Mouse (Mus musculus) embryonic facial prominence, embryonic 15.5 days (tissue): ENCODE measurements around the gene Slc43a3. TPM values are rescaled to one million over a fixed set of nuclear protein-coding genes. Genes with fewer than 3 reads are reported as not detected.
"Not testable (repeated sequence)": the region's sequence is repeated elsewhere in the genome, so short reads cannot be mapped to it uniquely, and the experiment has no call there.

ENCODE experiments used
- ATAC-seq: fragments of 200-750 bp; cut with Nextera tagmentation; 2 replicates; pipeline ENCODE4 v1.8.0; 2017; ENCODE audit warnings: low read depth, moderate TSS enrichment; ENCODE audit not compliant: insufficient number of reproducible peaks, low FRiP score, low TSS enrichment
- H3K27ac ChIP-seq: fragments of 300-500 bp; sonication (generic); replicated peaks from 2 replicates; pipeline ENCODE4 v1.5.1; 2015; ENCODE audit warnings: mild to moderate bottlenecking, inconsistent platforms
- H3K27me3 ChIP-seq: fragments of 300-500 bp; sonication (generic); 2 replicates; pipeline ENCODE4 v1.6.1; 2015; ENCODE audit warnings: inconsistent platforms
- H3K36me3 ChIP-seq: fragments of 300-500 bp; sonication (generic); 2 replicates; pipeline ENCODE4 v1.6.1; 2015; ENCODE audit warnings: mild to moderate bottlenecking, inconsistent platforms
- H3K4me1 ChIP-seq: fragments of 300-500 bp; sonication (generic); 2 replicates; pipeline ENCODE4 v1.6.1; 2015; ENCODE audit warnings: inconsistent platforms
- H3K4me2 ChIP-seq: fragments of 300-500 bp; sonication (generic); replicated peaks from 2 replicates; pipeline ENCODE4 v1.6.1; 2015; ENCODE audit warnings: mild to moderate bottlenecking, inconsistent platforms
- H3K4me3 ChIP-seq: fragments of 300-500 bp; sonication (generic); replicated peaks from 2 replicates; pipeline ENCODE4 v1.5.1; 2015; ENCODE audit warnings: mild to moderate bottlenecking, inconsistent platforms
- H3K9ac ChIP-seq: fragments of 300-500 bp; sonication (generic); 2 replicates; pipeline ENCODE4 v1.6.1; 2015; ENCODE audit warnings: inconsistent platforms
- H3K9me3 ChIP-seq: fragments of 300-500 bp; sonication (generic); replicated peaks from 2 replicates; pipeline ENCODE4 v1.6.1; 2016; ENCODE audit warnings: inconsistent platforms
- WGBS: fragments of 180-500 bp; shearing (Covaris S2); methylation state at CpG from one replicate; pipeline ENCODE4 v1.1.7; 2015; 5-methylcytosine and 5-hydroxymethylcytosine counted together
- polyA plus RNA-seq: library from polyadenylated mRNA; unstranded; fragments of >200 nt; fragmentation: Nextera tagmentation; extraction: Ambion mirVana; gene quantifications from 2 replicates; pipeline ENCODE4 v1.2.1, GENCODE M21; 2015

The Slc43a3 gene
- polyA plus RNA-seq = 31.3 and 31.7 TPM in 2 replicates

- 18% methylated on average over 38 of the region's 38 CpGs for WGBS
These were observed at the start of gene Slc43a3 for GRCm38 (mm10) chr2:84936474-84937429. Slc43a3 (plus strand) TSS chr2:84936579.

GRCm38 (mm10) chr2:84886821-84887281, 49.5 kb upstream of the Slc43a3 start:
- Histone ChIP-seq H3K36me3 (no peaks in the 10 kb centered on the region), H3K9me3 (no peaks in the 10 kb centered on the region), H3K4me3 (peak overlapping the region; percentile 60), H3K4me2 (peak overlapping the region; percentile 80), H3K27me3 (peaks cover 84% of the 10 kb centered on the region), H3K9ac (no peak overlapping the region), H3K27ac (no peak overlapping the region), H3K4me1 (peaks cover 48% of the 10 kb centered on the region)
- peak; percentile 36; the same call in 1 of the 2 replicates for ATAC-seq
- WGBS = under 1% methylated on average over 39 of the region's 39 CpGs

More at GRCm38 (mm10) chr2:84936474-84937429, at the start of gene Slc43a3:
- Histone ChIP-seq H3K36me3 (no peaks in the 10 kb centered on the region), H3K27me3 (no peaks in the 10 kb centered on the region), H3K9ac (no peak within 1 kb of the TSS; the same call in 1 of the 2 replicates), H3K27ac (peak within 1 kb of the TSS; percentile 65; the same call in 1 of the 2 replicates), H3K9me3 (no peaks in the 10 kb centered on the region), H3K4me2 (peak within 1 kb of the TSS; percentile 61), H3K4me3 (peak within 1 kb of the TSS; percentile 52), H3K4me1 (peaks cover 17% of the 10 kb centered on the region)
- peak; percentile 91 for ATAC-seq

DNA sequence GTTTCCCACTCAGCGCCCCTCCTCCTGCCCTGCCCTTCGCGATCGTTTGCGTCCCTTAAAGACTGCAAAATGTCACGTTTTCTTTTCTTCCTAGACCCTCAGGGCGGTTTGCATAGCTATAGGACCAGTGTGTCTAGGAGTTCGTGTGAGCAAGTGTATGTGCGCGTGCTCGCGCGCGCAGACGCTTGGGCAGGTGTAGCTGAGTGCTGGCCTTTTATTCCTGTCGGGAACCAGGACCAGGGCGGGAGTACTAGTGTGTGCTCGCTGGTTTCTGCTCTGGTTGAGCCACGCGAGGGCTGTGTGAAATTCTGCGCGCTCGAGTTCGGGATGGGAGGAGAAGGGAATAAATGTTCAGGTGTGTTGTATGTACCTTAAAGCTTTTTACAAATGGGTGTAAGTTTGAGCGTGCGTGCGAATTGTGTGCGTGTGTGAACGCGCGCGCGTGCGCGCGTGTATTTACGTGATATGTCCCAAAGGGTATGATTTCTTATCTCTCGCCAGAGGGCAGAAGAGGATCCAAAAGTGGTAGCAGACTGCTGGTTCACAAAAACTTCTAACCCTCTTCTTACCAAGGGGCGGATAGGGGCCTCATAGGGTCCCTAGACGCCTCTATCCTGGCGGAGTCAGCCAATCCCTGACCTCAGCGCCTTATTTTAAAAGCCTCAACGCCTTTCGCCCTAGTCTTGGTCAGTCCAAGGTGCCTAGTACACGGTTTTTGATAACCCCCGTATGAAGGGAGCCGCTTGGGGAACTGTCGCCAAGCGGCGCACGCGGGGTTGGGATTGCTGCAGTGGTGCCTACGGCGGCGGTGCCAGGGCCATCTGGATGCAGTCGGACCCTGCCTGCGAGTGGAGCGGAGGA, 48.7 kb upstream of the Slc43a3 start:
- H3K4me2 ChIP-seq = peak overlapping the region; percentile 80
- H3K36me3 ChIP-seq = no peaks in the 10 kb centered on the region
- H3K27ac ChIP-seq = no peak overlapping the region
- H3K9ac ChIP-seq = no peak overlapping the region
- WGBS = under 1% methylated on average over 58 of the region's 58 CpGs
- peak overlapping the region; percentile 60 for H3K4me3 ChIP-seq
- H3K27me3 ChIP-seq = peaks cover 79% of the 10 kb centered on the region
- no peaks in the 10 kb centered on the region for H3K9me3 ChIP-seq
- H3K4me1 ChIP-seq = peaks cover 45% of the 10 kb centered on the region
- ATAC-seq = 0 out of 2 replicates have a peak, but pooled peaks have one; percentile 44

- H3K9ac ChIP-seq = no peak overlapping the region
These were observed 47.6 kb upstream of the Slc43a3 start for GRCm38 (mm10) chr2:84888657-84889315.

GRCm38 (mm10) chr2:84889316-84890044, 46.9 kb upstream of the Slc43a3 start:
- Histone ChIP-seq H3K27ac (no peak overlapping the region), H3K27me3 (peaks cover 60% of the 10 kb centered on the region), H3K36me3 (no peaks in the 10 kb centered on the region), H3K4me3 (peak overlapping the region; percentile 32), H3K9ac (no peak overlapping the region), H3K4me1 (peaks cover 35% of the 10 kb centered on the region), H3K9me3 (no peaks in the 10 kb centered on the region), H3K4me2 (peak overlapping the region; percentile 51)
- 10% methylated on average over 14 of the region's 14 CpGs for WGBS
- no peak for ATAC-seq

More at GRCm38 (mm10) chr2:84888657-84889315, 47.6 kb upstream of the Slc43a3 start:
- peak overlapping the region; percentile 32 for H3K4me3 ChIP-seq
- H3K4me2 ChIP-seq = peak overlapping the region; percentile 51
- H3K27me3 ChIP-seq = peaks cover 67% of the 10 kb centered on the region
- 2% methylated on average over 28 of the region's 28 CpGs for WGBS
- peaks cover 35% of the 10 kb centered on the region for H3K4me1 ChIP-seq
- no peak overlapping the region for H3K27ac ChIP-seq
- no peaks in the 10 kb centered on the region for H3K36me3 ChIP-seq
- ATAC-seq = no peak
- no peaks in the 10 kb centered on the region for H3K9me3 ChIP-seq

DNA sequence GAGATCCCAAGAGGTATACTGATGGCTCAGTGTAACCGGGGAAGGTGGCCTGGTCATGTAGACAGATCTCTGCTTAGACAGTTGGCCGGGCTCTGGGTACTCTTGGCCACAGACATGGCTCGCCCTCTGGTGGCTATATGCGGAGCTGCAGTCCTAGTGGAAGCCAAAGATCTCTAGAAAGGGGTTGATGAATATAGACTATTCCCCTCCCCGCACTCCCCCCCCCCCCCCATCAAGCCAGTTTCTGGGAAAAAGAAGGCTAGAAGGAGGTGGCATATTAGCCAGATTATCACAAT, 46.4 kb upstream of the Slc43a3 start:
- Histone ChIP-seq H3K9me3 (no peaks in the 10 kb centered on the region), H3K4me3 (no peak overlapping the region), H3K36me3 (no peaks in the 10 kb centered on the region), H3K9ac (no peak overlapping the region), H3K4me1 (peaks cover 35% of the 10 kb centered on the region), H3K27me3 (peaks cover 55% of the 10 kb centered on the region), H3K27ac (no peak overlapping the region), H3K4me2 (no peak overlapping the region)
- 0% methylated on average over 5 of the region's 5 CpGs for WGBS
- no peak; the same call in 1 of the 2 replicates for ATAC-seq

DNA sequence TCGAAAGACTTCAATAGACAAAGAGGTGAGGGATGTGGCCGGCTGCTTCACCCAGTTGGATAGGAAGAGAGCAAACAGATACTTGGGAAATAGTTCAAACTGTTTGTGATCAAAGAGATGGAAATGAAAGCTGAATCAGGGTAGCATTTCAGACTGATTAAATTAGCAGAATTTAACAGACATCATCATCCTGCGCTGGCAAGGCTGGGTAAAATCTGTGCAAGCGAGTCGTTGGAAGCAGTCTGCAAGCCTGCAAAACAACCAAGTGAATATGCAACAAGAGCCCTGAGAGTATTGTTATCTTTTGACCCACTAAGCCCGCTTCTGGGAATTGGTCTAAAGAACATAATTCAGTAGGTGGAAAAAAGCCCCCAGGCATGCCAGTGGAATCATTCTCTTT, 43.0 kb upstream of the Slc43a3 start:
- ATAC-seq = no peak
- 31% methylated on average over 6 of the region's 6 CpGs for WGBS

DNA sequence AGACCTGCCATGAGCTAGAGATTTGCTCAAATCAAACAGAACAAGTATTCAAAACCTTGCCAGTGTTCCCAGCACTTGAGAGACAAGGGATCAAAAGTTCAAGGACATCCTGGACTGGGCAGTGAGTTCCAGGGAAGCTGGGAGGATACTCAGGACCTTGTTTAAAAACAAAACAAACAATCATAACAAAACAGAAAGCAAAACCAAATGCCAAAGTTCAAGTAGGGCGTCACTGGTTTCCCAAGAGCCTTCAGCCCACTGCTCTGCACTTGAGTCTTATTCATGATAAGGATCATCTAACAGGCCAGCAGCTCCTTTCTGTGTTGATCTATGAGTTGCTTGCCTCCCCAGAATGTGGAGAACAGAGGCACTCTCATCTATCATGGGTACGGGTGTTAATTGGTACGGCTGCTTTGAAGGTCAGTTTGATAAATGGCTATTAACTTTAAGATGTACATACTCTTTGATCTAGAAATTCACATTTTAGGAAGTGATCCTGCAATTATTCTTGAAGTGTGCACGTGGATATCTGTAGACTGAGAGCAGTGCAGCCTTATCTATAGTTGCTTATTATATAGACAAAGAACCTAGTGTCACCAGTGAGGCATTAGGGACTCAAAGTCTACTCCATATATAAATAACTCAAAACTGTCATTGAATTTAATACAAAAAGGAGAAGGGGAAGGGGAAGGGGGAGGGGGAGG, 40.7 kb upstream of the Slc43a3 start:
- Histone ChIP-seq H3K4me1 (no peaks in the 10 kb centered on the region), H3K27me3 (peaks cover 8% of the 10 kb centered on the region; the same call in 1 of the 2 replicates), H3K36me3 (no peaks in the 10 kb centered on the region), H3K9me3 (no peaks in the 10 kb centered on the region), H3K9ac (no peak overlapping the region), H3K4me2 (no peak overlapping the region), H3K4me3 (no peak overlapping the region), H3K27ac (no peak overlapping the region)
- 70% methylated on average over 4 of the region's 4 CpGs for WGBS
- no peak for ATAC-seq

More for the DNA sequence above, 43.0 kb upstream of the Slc43a3 start:
- Histone ChIP-seq H3K27me3 (peaks cover 22% of the 10 kb centered on the region), H3K36me3 (no peaks in the 10 kb centered on the region), H3K4me1 (peaks cover 13% of the 10 kb centered on the region), H3K9ac (no peak overlapping the region), H3K4me3 (no peak overlapping the region), H3K27ac (no peak overlapping the region), H3K9me3 (no peaks in the 10 kb centered on the region), H3K4me2 (no peak overlapping the region)

DNA sequence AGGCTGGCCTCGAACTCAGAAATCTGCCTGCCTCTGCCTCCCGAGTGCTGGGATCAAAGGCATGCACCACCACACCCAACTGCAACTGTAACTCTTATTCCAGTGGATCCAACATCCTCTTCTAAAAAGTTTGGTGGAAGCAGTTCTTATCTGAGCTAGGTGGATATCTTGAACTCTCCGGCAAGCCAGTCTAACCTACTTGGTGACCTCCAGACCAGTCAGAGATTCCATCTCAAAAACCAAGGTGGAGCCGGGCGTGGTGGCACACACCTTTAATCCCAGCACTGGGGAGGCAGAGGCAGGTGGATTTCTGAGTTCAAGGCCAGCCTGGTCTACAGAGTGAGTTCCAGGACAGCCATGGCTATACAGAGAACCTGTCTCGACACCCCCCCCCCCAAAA, 39.7 kb upstream of the Slc43a3 start:
- whole genome bisulfite sequencing = 93% methylated on average over 5 of the region's 6 CpGs

DNA sequence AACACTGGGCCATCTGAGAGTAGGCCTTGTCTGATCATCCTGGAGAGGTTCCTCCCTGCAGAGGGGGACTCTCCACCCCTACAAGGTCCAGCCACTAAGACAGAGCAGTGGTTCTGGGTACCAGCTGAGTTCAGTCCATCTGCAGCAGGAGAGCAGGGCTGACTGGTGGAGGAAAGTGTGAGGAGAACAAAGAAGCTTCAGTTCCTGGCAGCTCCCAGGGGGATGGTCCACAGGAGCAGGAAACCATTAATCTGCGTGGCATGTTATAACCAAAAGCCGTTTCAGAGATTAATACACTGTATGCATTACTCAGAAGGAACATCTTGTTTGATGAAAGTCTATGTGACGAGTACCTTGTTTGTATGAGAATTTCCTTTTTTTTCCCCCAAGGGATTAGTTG, 23.7 kb upstream of the Slc43a3 start:
- 35% methylated on average over 3 of the region's 3 CpGs for WGBS
- H3K4me2 ChIP-seq = no peak overlapping the region
- no peaks in the 10 kb centered on the region for H3K36me3 ChIP-seq
- H3K27ac ChIP-seq = no peak overlapping the region
- no peaks in the 10 kb centered on the region for H3K4me1 ChIP-seq
- no peak for ATAC-seq
- H3K27me3 ChIP-seq = no peaks in the 10 kb centered on the region
- H3K9me3 ChIP-seq = no peaks in the 10 kb centered on the region
- no peak overlapping the region for H3K9ac ChIP-seq
- H3K4me3 ChIP-seq = no peak overlapping the region

More for the DNA sequence above, 39.7 kb upstream of the Slc43a3 start:
- H3K4me3 ChIP-seq, H3K4me2 ChIP-seq, H3K36me3 ChIP-seq, H3K9me3 ChIP-seq, H3K9ac ChIP-seq, H3K27me3 ChIP-seq, H3K27ac ChIP-seq, ATAC-seq, H3K4me1 ChIP-seq: not testable (repeated sequence)
